Mouse (Mus musculus): ENCODE data around the gene Safb. TPM values are rescaled to one million over a fixed set of nuclear protein-coding genes. Genes with fewer than 3 reads are reported as not detected.
A peak's percentile ranks its signal among the peaks of the same experiment; 100 is the strongest.
"Not testable (repeated sequence)": the region's sequence is repeated elsewhere in the genome, so short reads cannot be mapped to it uniquely, and the experiment has no call there.

Safb gene
- polyA plus RNA-seq, 1 experiment from 2014 or later: 106 TPM

GRCm38 (mm10) chr17:56629800-56630781 lies 45.5 kb downstream of the Safb start:
- not testable (repeated sequence) for H3K27me3 ChIP-seq (replicated peaks); H3K4me2 ChIP-seq; H3K9ac ChIP-seq; H3K4me3 ChIP-seq (replicated peaks); H3K9me3 ChIP-seq; H3K27ac ChIP-seq; H3K36me3 ChIP-seq; ATAC-seq (ENCODE audit: insufficient read depth, low FRiP score, low read depth)
- 85% methylated on average over 27 of the region's 27 CpGs for WGBS
- H3K4me1 ChIP-seq: peaks cover 17% of the 10 kb centered on the region

GRCm38 (mm10) chr17:56631807-56632206 lies 47.2 kb downstream of the Safb start:
- H3K36me3 ChIP-seq: no peaks in the 10 kb centered on the region
- no peak overlapping the region for H3K9ac ChIP-seq
- peaks cover 5% of the 10 kb centered on the region; the same call in 1 of the 2 replicates for H3K4me1 ChIP-seq
- no peaks in the 10 kb centered on the region for H3K27me3 ChIP-seq (replicated peaks)
- no peak overlapping the region for H3K4me2 ChIP-seq
- no peak for ATAC-seq (ENCODE audit: insufficient read depth, low FRiP score, low read depth)
- H3K27ac ChIP-seq: no peak overlapping the region
- 41% methylated on average over 4 of the region's 4 CpGs for WGBS
- H3K9me3 ChIP-seq: no peaks in the 10 kb centered on the region
- no peak overlapping the region for H3K4me3 ChIP-seq (replicated peaks)

GRCm38 (mm10) chr17:56634023-56634422 lies 49.4 kb downstream of the Safb start:
- Histone ChIP-seq H3K9ac (no peak overlapping the region), H3K4me3 (replicated peaks) (no peak overlapping the region), H3K4me1 (no peaks in the 10 kb centered on the region), H3K9me3 (no peaks in the 10 kb centered on the region), H3K36me3 (no peaks in the 10 kb centered on the region), H3K27me3 (replicated peaks) (no peaks in the 10 kb centered on the region), H3K27ac (no peak overlapping the region), H3K4me2 (no peak overlapping the region)
- 86% methylated on average over 6 of the region's 6 CpGs for WGBS
- no peak for ATAC-seq (ENCODE audit: insufficient read depth, low FRiP score, low read depth)

GRCm38 (mm10) chr17:56643237-56643636 lies 58.6 kb downstream of the Safb start:
- H3K9ac ChIP-seq: no peak overlapping the region
- H3K4me1 ChIP-seq: no peaks in the 10 kb centered on the region
- no peak overlapping the region for H3K27ac ChIP-seq
- H3K4me2 ChIP-seq: no peak overlapping the region
- no peaks in the 10 kb centered on the region for H3K9me3 ChIP-seq
- H3K36me3 ChIP-seq: no peaks in the 10 kb centered on the region
- 83% methylated on average over 4 of the region's 4 CpGs for WGBS
- no peak for ATAC-seq (ENCODE audit: insufficient read depth, low FRiP score, low read depth)
- H3K4me3 ChIP-seq (replicated peaks): no peak overlapping the region
- H3K27me3 ChIP-seq (replicated peaks): no peaks in the 10 kb centered on the region

- Histone ChIP-seq H3K27ac (no peak overlapping the region), H3K4me3 (replicated peaks) (no peak overlapping the region), H3K9me3 (no peaks in the 10 kb centered on the region), H3K27me3 (replicated peaks) (no peaks in the 10 kb centered on the region), H3K9ac (no peak overlapping the region), H3K4me1 (no peaks in the 10 kb centered on the region), H3K36me3 (no peaks in the 10 kb centered on the region), H3K4me2 (no peak overlapping the region)
- ATAC-seq (ENCODE audit: insufficient read depth, low FRiP score, low read depth): no peak
- WGBS: 61% methylated on average over 10 of the region's 13 CpGs
Measured at GRCm38 (mm10) chr17:56647546-56647945, 62.9 kb downstream of the Safb start.

GRCm38 (mm10) chr17:56651801-56652200 lies 67.2 kb downstream of the Safb start:
- Histone ChIP-seq H3K9ac (no peak overlapping the region), H3K9me3 (no peaks in the 10 kb centered on the region), H3K4me3 (replicated peaks) (no peak overlapping the region), H3K4me2 (no peak overlapping the region), H3K4me1 (no peaks in the 10 kb centered on the region), H3K36me3 (no peaks in the 10 kb centered on the region), H3K27me3 (replicated peaks) (no peaks in the 10 kb centered on the region), H3K27ac (no peak overlapping the region)
- ATAC-seq (ENCODE audit: insufficient read depth, low FRiP score, low read depth): peak; percentile 51; the same call in 1 of the 2 replicates
- WGBS: 25% methylated on average over 10 of the region's 10 CpGs

GRCm38 (mm10) chr17:56654771-56655170 lies 70.1 kb downstream of the Safb start:
- Histone ChIP-seq H3K36me3 (no peaks in the 10 kb centered on the region), H3K9ac (no peak overlapping the region), H3K4me1 (no peaks in the 10 kb centered on the region), H3K27me3 (replicated peaks) (no peaks in the 10 kb centered on the region), H3K4me2 (no peak overlapping the region), H3K27ac (no peak overlapping the region), H3K9me3 (no peaks in the 10 kb centered on the region), H3K4me3 (replicated peaks) (no peak overlapping the region)
- no peak for ATAC-seq (ENCODE audit: insufficient read depth, low FRiP score, low read depth)
- WGBS: 70% methylated on average over 2 of the region's 2 CpGs

- Histone ChIP-seq H3K9ac (no peak overlapping the region), H3K9me3 (no peaks in the 10 kb centered on the region)
- ATAC-seq (ENCODE audit: insufficient read depth, low FRiP score, low read depth): no peak
Measured at GRCm38 (mm10) chr17:56655311-56655710, 70.7 kb downstream of the Safb start.

More at GRCm38 (mm10) chr17:56655311-56655710, 70.7 kb downstream of the Safb start:
- 78% methylated on average over 3 of the region's 3 CpGs for WGBS
- Histone ChIP-seq H3K4me1 (no peaks in the 10 kb centered on the region), H3K36me3 (no peaks in the 10 kb centered on the region), H3K27me3 (replicated peaks) (no peaks in the 10 kb centered on the region), H3K4me2 (no peak overlapping the region), H3K4me3 (replicated peaks) (no peak overlapping the region), H3K27ac (no peak overlapping the region)

Other genes starting within 250 kb of the Safb start
- 71.8 and 81.2 TPM in 2 replicates for gene Ptprs, start 108.3 kb upstream of the Safb start, polyA plus RNA-seq (2015; fragmentation: Nextera tagmentation; extraction: Ambion mirVana)
- not detected in 2 replicates for gene Znrf4, start 72.4 kb upstream of the Safb start, polyA plus RNA-seq (2015; fragmentation: Nextera tagmentation; extraction: Ambion mirVana)
- 9.5 and 10.7 TPM in 2 replicates for gene Gm20219, start 30.4 kb upstream of the Safb start, polyA plus RNA-seq (2015; fragmentation: Nextera tagmentation; extraction: Ambion mirVana)
- gene Safb2, start 240 bp upstream of the Safb start, polyA plus RNA-seq (2015; fragmentation: Nextera tagmentation; extraction: Ambion mirVana): 77.9 and 82.7 TPM in 2 replicates
- gene 2410015M20Rik, start 24.9 kb downstream of the Safb start, polyA plus RNA-seq (2015; fragmentation: Nextera tagmentation; extraction: Ambion mirVana): 230 and 238 TPM in 2 replicates
- gene Rpl36, start 28.6 kb downstream of the Safb start, polyA plus RNA-seq (2015; fragmentation: Nextera tagmentation; extraction: Ambion mirVana): 1,749 and 1,789 TPM in 2 replicates
- 59.1 and 59.2 TPM in 2 replicates for gene Lonp1, start 42.1 kb downstream of the Safb start, polyA plus RNA-seq (2015; fragmentation: Nextera tagmentation; extraction: Ambion mirVana)
- gene Catsperd, start 43.3 kb downstream of the Safb start, polyA plus RNA-seq (2015; fragmentation: Nextera tagmentation; extraction: Ambion mirVana): 0.30 and 0.48 TPM in 2 replicates
- 75.9 and 81.6 TPM in 2 replicates for gene Ranbp3, start 88.5 kb downstream of the Safb start, polyA plus RNA-seq (2015; fragmentation: Nextera tagmentation; extraction: Ambion mirVana)
- gene Ndufa11, start 132.9 kb downstream of the Safb start, polyA plus RNA-seq (2015; fragmentation: Nextera tagmentation; extraction: Ambion mirVana): 437 and 463 TPM in 2 replicates
- gene Vmac, start 133.2 kb downstream of the Safb start, polyA plus RNA-seq (2015; fragmentation: Nextera tagmentation; extraction: Ambion mirVana): 16.9 and 21.5 TPM in 2 replicates
- gene Nrtn, start 172.7 kb downstream of the Safb start, polyA plus RNA-seq (2015; fragmentation: Nextera tagmentation; extraction: Ambion mirVana): 13.3 and 14.7 TPM in 2 replicates
- gene Dus3l, start 179.9 kb downstream of the Safb start, polyA plus RNA-seq (2015; fragmentation: Nextera tagmentation; extraction: Ambion mirVana): 40.1 and 48.2 TPM in 2 replicates
- gene Prr22, start 185.4 kb downstream of the Safb start, polyA plus RNA-seq (2015; fragmentation: Nextera tagmentation; extraction: Ambion mirVana): 1.3 and 1.4 TPM in 2 replicates
- gene Rfx2, start 246.2 kb downstream of the Safb start, polyA plus RNA-seq (2015; fragmentation: Nextera tagmentation; extraction: Ambion mirVana): 6.1 and 6.6 TPM in 2 replicates